Mouse (Mus musculus) MN1 (cell line): ENCODE results near the gene Sgo2b.
"Not testable (repeated sequence)": the region's sequence is repeated elsewhere in the genome, so short reads cannot be mapped to it uniquely, and the experiment has no call there.

Source experiments
- DNase-seq: peaks from one replicate; pipeline ENCODE4 v3.0.0-alpha.2; 2016; ENCODE audit warnings: low spot score

Gene Sgo2b

DNA sequence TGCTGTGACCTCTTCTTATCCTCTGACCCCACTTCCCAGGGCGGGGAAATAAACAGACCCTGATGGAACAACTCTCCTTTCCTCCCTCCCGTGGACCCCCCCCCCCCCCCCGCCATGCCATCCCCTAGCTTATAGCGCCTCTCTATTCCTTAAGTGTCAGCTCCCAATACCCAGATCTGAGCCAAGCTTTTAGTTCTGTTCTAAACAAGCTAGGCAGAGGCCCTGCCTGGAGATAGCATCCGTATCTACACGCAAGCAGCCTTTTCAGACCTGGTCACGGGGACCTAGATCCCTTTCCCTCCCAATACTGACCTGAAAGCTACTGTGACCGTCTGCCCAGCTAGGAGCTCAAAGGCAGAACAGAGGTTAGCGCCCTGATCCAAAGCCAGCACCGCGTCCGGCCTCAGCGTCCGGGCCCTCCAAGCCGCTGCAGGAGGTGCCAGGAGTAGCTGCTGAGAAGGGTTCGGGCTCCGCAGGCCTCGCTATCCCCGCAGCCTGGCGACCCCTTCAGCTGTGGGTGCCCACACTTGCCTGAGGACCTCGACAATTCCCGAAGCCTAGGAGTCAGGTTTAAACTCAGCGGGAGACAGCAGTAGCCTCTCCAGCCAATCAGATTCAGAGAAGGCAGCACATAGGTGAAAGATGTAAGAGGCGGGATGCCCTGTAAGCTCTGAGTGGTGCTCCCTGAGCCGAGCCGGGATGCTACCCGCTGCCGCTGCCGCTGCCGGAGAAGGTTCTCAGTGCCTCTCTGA is at the start of gene Sgo2b:
Sgo2b (minus strand) TSS at position 623 of the 752 bp plus-strand sequence.
- DNase-seq = no peak

DNA sequence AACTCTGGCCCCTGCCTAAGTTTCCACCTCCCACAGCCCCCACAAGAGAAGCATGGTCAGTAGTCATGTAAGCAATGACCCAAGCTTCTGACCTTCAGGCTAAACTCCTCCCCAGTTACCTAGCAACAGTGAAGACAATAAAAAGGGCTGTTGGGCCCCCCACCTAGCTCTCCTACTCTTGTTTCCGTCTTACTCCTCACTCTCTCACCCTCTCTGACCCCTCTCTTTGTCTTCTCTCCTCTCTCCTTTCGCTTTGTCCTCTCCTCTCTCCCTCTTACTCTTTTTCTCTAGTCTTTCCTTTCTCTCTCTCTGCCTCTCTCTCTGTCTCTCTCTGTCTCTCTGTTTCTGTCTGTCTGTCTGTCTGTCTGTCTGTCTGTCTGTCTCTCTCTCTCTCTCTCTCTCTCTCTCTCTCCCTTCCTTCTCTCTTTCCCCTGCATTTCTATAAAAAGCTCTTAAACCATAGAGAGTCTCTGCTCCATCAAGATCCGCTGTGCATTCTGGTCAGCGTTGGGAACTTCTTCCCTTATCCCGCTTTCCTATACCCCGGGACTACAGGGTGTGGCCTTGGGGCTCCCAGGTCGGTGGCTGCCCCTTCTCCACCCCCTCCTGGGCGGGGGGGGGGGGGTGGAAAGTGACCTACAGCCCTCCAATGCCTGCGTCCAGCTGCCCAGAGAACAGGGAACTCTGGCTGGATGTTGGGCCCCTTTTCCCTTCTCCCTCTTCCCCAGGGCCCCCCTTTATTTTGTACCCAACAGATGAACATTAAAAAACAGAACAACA is 18.8 kb upstream of the Sgo2b start:
- not testable (repeated sequence) for DNase-seq

- no peak for DNase-seq
These were observed 9.2 kb upstream of the Sgo2b start for GRCm38 (mm10) chr8:63961032-63961785.

DNA sequence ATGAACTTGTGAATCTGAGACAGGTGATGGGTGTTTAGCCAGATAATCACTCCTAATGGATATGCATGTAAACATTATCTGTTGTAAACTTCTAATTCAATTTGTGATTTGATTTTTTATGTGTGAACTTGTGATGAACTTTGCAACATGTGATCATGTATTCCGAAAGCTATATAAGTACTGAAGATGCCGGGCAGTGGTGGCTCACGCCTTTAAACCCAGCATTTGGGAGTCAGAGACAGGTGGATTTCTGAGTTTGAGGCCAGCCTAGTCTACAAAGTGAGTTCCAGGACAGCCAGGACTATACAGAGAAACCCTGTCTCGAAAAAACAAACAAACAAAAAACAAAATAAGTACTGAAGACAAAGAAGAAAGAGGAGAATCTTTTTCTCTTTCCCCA is 1.8 kb upstream of the Sgo2b start:
- DNase-seq = not testable (repeated sequence)

GRCm38 (mm10) chr8:63933171-63933570 is 18.9 kb downstream of the Sgo2b start:
- DNase-seq = no peak

GRCm38 (mm10) chr8:63929301-63930097 is 22.5 kb downstream of the Sgo2b start:
- no peak for DNase-seq

- no peak for DNase-seq
These were observed 30.6 kb downstream of the Sgo2b start for GRCm38 (mm10) chr8:63921257-63921960.

DNA sequence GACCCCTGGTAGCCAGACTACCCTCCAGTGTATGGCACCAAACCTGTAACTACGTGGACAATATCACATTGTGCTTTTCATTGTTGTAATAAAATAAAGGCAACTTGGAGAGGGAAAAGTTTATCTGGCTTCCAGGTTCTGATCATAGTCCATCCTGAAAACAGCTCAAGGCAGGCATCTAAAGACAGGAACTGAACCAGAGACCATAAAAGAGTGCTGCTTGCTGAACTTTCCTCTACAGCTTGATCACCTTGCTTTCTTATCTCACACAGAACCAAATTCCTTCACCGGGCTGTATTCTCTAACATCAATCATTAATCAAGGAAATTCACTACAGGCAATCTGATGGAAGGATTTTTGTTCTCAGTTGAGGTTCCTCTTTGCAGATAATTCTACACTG is 57.0 kb downstream of the Sgo2b start:
- DNase-seq = no peak

DNA sequence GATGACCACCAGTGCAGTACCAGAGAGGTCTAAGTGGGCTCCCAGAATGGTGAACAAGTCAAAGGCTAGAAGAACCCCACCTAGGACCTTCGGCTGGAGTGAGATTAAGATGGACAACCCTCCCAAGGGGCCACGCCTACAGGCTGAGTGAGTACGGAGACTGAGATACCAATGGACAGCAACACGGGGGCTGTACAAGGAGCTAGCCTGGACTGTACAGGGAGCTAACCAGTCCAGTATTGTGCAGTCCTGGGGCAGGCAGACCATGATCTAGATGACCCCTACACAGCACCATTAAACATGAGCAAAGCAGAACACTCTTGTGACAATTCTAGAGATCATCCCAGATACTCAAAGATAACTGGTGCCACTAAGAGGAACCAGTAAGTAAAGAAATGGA is 73.7 kb downstream of the Sgo2b start:
- DNase-seq = no peak

DNA sequence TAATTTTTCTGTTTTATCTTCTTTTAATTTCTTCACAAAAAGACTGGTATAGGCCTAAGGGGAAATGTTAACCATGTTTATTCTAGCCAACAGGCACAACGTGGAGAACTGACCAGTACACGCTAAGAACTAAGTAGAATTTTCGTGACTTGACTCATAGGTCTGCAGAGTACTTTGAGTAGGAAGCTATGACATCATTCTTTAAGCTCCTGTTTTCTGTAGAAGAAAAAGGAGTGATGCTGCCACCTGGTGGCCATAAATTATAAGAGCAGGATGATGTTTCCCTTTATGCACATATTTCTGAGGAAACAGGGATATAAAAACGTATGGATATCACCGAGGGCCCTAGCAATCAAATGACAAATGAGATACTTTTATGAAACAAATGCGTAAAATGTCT is 74.7 kb downstream of the Sgo2b start:
- DNase-seq = peak; percentile 65

GRCm38 (mm10) chr8:63876949-63877348 is 75.1 kb downstream of the Sgo2b start:
- DNase-seq = no peak
